Mouse (Mus musculus): ENCODE measurements around the gene Pcsk5.

- TF ChIP-seq CTCF (IDR thresholded peaks at IDR 0.05; ENCODE audit: low read depth, low read length), result no peak
- TF ChIP-seq GATA1 (IDR thresholded peaks at IDR 0.05; ENCODE audit: borderline replicate concordance, low read length), result no peak
- no peak for TF ChIP-seq TAL1 (conservative IDR thresholded peaks at IDR 0.05; ENCODE audit: low read depth, low read length)
Measured at GRCm38 (mm10) chr19:17635984-17636383, 201.4 kb downstream of the Pcsk5 start.

Measured in G1E (cell line).